Mouse (Mus musculus): ENCODE results near the gene Gm36210.
A peak's percentile ranks its signal among the peaks of the same experiment; 100 is the strongest.
"Not testable (repeated sequence)": the region's sequence is repeated elsewhere in the genome, so short reads cannot be mapped to it uniquely, and the experiment has no call there.

Gm36210 gene

GRCm38 (mm10) chr7:4922931-4923565 is 16.7 kb upstream of the Gm36210 start:
- DNase-seq, result peak; percentile 92

- DNase-seq, result peak; percentile 92
These were observed 16.2 kb upstream of the Gm36210 start for GRCm38 (mm10) chr7:4922508-4922907.

DNA sequence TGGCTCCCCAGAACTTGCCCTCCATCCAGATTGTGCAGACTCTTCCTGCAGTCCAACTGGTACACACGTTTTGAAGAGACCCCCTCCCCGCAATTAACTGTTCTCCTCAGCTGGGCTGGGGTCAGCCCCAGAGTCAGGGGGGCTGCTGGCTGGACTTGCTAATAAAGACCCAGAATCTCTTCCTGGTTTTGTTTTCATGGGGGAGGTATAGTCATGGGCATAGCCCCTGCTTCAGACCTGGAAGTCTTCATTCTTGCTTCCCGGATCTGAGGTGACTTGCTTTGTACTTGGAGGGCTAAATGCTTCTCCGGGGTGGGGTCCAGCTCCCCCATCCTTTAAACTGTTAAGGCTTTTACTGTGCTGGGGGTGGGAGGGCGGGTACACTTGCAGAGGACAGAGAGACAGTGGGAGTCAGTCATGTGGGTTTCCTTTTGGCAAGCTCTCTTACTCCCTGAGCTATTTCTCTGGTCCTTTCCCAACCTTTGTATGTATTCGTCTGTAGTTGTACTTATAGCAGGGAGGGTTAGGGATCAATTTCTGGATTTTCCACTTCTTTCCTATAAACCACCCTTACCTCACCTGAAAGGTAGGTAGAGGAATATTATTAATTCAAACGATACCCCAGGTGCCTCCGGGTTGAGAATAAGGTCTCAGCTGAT is 15.6 kb upstream of the Gm36210 start, which contains the start of gene Nat14:
Gene Nat14 (plus strand): TSS at position 205 of the 659 bp plus-strand sequence.
- DNase-seq, result no peak

DNA sequence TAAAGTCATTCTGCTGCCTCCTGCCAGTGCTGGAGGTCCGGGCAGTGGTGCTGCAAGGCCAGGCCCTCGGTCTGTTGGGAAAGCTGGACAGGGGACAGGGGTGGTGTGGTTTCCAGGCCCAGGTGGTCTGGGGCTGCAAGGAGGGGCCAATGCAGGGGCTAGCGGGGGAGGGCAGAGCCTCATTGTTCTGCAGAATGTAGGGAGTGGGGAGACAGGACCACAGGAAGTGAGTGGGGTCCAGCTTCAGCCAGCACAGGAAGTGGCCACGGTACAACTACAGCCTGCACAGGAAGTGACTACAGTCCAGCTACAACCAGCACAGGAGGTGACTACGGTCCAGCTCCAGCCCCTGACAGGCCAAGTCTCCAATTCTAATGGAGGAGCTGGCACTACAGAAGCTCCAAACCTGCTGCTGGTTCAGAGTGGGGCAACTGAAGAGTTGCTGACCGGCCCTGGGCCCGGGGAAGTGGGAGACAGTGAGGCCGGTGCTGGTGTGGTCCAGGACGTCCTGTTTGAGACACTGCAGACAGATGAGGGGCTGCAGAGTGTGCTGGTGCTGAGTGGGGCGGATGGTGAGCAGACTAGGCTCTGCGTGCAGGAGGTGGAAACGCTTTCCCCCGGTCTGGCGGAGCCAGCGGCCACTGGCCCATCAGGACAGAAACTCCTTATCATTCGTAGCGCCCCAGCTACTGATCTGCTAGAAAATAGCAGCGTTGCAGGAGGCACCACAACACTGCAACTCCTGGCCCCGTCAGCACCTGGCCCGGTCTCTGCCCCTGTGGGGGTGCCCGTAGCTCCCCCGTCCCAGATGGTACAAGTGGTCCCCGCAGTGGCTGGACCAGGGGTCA is 14.9 kb upstream of the Gm36210 start:
- no peak for DNase-seq

GRCm38 (mm10) chr7:4920496-4920895 is 14.2 kb upstream of the Gm36210 start:
- DNase-seq, result no peak

DNA sequence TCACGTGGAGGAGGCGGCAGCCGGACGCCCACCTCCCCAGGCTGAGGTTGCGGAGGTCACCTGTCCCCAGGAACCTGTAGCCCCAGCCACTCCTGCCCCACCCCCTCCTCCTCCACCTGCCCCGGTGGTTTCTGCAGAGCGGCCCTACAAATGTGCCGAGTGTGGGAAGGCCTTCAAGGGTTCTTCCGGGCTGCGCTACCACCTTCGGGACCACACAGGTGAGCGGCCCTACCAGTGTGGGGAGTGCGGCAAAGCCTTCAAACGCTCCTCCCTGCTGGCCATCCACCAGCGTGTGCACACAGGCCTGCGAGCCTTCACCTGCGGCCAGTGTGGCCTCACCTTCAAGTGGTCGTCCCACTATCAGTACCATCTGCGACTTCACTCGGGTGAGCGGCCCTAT is 13.7 kb upstream of the Gm36210 start:
- no peak for DNase-seq

DNA sequence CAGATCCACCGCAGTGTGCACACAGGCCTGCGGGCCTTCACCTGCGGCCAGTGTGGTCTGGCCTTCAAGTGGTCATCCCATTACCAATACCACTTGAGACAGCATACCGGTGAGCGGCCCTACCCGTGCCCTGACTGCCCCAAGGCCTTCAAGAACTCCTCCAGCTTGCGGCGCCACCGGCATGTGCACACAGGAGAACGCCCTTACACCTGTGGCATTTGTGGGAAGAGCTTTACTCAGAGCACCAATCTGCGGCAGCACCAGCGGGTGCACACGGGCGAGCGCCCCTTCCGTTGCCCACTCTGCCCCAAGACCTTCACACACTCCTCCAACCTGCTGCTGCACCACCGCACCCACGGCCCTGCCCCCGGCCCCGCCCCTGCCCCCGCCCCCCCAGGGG is 12.8 kb upstream of the Gm36210 start:
- no peak for DNase-seq

- DNase-seq, result no peak
These were observed 12.4 kb upstream of the Gm36210 start for GRCm38 (mm10) chr7:4918681-4919080.

DNA sequence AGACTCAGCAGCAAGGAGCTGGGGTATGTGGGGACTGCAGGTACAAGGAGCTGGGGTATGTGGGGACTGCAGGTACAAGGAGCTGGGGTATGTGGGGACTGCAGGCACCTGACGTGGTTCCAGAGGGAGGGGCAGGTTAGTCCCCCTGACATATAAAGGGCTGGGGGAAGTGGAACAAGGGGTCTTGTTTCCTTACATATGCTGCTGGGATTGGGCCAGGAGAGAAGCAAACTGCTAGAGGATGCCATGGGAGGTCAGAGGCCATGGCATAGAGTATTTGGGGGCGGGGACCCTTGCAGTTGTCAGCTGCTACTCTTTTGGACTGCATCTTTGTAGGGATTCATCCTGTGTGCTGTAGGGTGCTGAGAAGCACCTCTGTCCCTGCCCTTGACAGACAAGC is 11.2 kb upstream of the Gm36210 start:
- DNase-seq, result no peak

DNA sequence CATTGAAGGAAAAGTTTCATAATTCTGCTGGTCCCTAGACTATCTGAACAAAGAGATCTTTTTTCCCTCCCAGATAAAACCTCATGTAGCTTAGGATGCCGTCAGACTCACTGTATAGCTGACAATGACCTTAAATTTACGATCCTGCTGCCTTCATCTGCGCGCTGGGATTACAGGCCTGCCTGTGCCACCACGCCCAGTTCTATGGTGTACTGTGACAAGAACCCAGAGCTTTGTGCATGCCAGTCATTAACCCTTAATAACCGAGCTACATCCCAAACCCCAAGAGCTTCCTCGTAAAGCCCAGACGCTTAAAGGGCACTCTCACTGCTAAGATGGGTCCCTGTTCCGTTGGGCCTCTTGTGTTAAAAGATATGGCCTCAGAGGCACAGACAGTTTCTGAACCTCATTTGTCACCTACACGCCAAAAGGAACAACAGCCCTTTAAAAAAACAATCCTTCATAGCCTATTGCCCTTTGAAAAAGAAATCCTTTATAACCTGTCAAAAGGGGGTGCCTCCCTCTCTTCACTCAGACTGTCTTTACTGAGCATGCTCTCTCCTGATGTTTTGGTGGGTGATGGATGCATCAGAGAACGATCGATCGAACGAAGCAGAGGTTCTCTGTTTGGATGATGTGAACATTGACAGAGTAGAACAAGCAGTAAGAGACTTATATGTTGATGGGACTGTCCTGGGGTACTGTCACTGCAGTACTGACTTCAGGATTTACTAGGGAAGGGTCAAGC is 9.5 kb upstream of the Gm36210 start:
- peak; percentile 57 for DNase-seq

DNA sequence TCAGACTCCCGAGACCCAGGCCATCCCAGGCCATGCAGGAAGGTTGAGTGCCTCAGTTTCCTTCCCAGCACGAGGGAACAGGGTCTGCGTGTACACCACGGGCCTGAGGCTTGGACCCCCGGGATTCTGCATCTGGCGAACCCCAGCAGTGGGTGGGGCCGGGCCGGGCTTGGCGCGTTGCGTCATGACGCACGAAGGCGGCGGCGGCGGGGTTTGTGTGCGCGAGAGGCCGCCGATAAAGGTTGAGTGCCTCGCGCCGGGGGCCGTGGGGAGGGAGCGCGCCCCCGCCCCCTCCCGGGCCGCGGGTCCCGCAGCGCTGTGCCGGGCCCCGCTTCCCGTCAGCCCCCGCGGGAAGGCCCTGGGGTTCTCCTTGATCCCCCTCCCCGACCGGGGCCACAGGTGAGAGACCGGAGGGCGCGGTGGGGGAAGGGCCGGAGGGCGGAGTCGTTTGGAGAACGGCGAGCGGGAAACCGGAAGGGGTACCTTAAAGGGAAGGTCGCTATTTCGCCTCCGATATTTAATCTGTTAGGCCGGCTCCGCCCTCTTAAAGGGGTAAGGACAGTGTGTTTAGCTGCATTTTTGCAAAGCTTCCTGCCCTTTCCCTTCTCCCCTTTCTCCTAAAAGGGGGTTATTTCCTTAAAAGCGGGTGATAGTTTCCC is 8.8 kb upstream of the Gm36210 start, which contains the start of gene Zfp628:
Gene Zfp628 (plus strand): TSS at position 211 of the 659 bp plus-strand sequence.
- DNase-seq, result peak; percentile 96

DNA sequence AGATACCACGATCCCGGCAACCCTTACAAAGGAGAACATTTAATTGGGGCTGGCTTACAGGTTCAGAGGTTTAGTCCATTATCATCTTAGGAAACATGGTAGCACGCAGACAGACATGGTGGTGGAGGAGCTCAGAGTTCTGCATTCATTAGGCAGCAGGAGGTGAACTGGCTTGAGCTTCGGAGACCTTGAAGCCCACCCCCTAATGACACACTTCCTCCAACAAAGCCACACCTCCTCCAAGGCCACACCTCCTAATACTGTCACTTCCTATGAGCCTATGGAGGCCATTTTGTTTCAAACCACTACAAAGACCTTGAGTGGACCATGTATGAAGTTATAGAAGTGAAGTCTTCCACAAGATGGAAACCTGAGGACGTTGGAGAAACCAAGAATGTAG is 5.9 kb upstream of the Gm36210 start:
- DNase-seq, result no peak

DNA sequence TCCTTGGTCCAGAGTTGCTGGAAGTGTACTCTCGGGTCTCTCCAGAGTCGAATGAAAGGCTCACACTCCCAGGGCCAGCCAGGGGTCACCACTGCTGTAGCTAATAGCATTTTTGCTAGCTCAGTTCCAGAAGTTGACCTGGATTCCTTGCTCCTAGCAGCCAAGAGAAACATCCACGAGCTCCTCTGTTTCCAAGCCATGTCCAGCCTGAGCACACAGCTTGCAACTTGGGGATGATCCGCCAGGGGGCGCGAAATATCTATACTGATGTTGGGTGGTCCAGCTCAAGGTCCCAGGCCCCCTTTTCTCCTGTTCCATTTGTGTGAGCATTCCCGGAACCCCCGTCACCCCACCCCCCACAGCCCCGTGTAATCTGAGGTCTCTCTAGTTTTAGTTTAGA is 5.2 kb upstream of the Gm36210 start:
- peak; percentile 80 for DNase-seq

DNA sequence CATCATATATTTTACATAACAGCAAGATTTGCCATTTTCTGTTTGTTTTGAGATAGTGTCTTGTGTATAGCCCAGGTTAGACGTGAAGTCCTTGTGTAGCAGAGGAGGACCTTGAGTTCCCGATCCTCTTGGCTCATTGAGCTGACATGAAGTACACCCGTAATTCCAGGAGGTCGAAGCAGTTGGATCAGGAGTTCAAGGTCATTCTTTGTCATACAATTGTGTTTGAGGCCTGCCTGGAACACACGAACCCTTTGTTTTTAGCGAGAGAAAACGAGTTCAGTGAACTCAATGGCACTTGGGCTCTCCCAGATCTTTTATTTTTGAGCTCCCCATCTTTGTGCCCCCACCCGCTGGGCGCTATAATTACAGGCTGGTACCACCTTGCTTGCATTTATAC is 3.9 kb downstream of the Gm36210 start:
- no peak for DNase-seq

DNA sequence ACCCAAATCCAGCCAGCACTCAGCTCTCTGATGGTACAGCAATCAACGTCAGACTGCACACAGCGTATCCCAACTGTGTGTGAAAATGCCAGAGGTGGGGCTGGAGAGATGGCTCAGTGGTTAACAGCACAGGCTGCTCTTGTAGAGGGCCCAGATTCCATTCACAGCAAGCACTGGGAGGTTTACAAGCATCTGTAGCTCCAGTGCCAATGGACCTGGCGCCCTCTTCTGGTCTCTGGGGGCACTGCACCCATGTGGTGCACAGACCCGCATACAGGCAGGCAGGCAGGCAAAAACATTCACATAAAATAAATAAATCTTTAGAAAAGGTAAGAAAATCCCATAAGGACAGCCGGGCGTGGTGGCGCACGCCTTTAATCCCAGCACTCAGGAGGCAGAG is 5.1 kb downstream of the Gm36210 start:
- DNase-seq, result no peak

GRCm38 (mm10) chr7:4900523-4900851 is 5.8 kb downstream of the Gm36210 start:
- DNase-seq, result no peak

- peak; percentile 49 for DNase-seq
These were observed 6.4 kb downstream of the Gm36210 start for GRCm38 (mm10) chr7:4899649-4900522.

DNA sequence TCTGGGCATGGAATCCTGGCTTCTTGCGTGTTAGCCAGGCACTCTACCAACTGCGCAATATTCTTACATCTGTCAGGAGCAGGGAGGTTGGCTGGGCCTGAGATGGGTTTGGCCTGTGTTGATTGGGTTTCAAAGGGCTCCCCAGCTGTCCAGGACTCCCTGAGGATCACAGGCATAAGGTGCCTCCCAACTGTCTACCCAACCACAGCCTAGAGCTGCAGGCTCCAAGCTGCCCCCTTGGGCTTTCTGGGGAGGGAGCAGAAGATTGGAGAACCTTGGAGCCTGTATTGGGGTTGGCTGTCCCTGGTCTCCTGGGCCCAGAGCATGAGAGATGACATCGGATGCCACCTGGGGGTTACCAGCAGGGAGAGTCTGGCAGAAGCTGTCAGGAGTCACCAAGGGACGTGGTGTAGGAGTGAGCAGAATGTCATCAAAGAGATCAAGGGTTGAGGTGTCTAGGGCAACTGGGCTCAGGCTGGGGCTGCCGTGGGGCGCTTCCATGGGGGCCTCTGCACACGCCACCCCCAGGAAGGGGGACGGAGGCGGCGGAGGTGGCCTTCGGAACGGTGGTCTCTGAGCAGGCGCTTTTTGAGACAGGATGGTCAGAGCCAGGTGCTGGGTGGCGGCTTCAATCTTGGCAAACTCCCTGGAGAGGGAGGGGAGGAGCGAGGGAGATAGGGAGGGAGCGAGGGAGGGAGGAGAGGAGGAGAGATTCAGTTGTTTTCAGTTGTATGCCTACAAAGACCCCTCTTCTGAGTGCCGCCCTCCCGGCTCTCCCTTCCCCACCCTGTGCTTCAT is 7.3 kb downstream of the Gm36210 start:
- no peak for DNase-seq

DNA sequence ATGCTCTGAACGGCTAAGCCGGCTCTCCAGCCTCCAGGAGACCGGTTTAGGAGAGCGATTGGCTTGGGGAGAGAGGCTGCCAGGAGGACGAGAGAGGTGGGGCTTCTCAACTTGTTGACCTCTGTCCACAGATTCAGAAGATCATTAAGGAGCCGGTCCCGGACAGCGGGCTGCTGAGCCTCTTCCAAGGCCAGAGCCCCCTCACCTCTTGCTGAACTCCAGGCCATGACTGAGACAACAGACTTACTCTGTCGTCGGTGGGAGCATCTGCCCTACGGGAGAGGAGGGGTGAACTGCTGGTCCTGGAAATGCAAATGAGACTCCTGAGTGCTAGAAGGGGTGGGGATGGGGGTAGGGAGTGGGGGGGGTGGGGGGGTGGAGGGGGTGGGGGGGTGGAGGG is 11.1 kb downstream of the Gm36210 start:
- no peak for DNase-seq

GRCm38 (mm10) chr7:4886680-4887079 is 19.6 kb downstream of the Gm36210 start:
- no peak for DNase-seq

DNA sequence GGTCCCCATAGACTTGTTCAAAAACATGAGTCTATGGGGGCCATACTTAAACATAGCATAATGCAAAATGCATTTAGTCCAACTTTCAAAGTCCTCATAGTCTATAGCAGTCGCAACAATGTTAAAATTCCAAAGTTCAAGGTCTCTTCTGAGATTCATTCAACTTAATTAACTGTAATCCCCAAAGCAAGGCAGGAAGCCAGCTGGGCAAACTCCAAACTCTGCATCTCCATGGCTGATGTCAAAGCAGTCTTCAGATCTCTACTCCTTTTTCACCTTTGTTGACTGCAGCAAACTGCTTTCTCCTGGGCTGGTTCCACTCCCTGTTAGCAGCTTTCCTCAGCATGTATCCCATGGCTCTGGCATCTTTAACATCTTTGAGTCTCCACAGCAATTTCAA is 27.3 kb downstream of the Gm36210 start:
- not testable (repeated sequence) for DNase-seq

Measured in embryo, embryonic 11 days (tissue).